Mouse (Mus musculus) megakaryocyte, embryonic 14.5 days (primary cell): Measurements from ENCODE around the gene Cars2.

Experiments
- FLI1 ChIP-seq: IDR thresholded peaks from 2 replicates; pipeline ENCODE4 v1.6.1; 2012; ENCODE audit warnings: low read length, inconsistent platforms, mixed read lengths
- GATA1 ChIP-seq: IDR thresholded peaks from 3 replicates; pipeline ENCODE4 v1.6.1; 2012; ENCODE audit warnings: mixed read lengths, low read length, inconsistent platforms, borderline replicate concordance

- TF ChIP-seq FLI1 (no peak), GATA1 (no peak)
Observed at GRCm38 (mm10) chr8:11544386-11544785, 6.2 kb downstream of the Cars2 start.
